Mouse (Mus musculus) intestine, postnatal 0 days (tissue): Measurements from ENCODE around the gene Gm648. TPM values are rescaled to one million over a fixed set of nuclear protein-coding genes. Genes with fewer than 3 reads are reported as not detected.
A peak's percentile ranks its signal among the peaks of the same experiment; 100 is the strongest.

Experiments used
- ATAC-seq: fragments of 200-750 bp; cut with Nextera tagmentation; 2 replicates; pipeline ENCODE4 v1.8.0; 2017; ENCODE audit warnings: mild to moderate bottlenecking, moderate TSS enrichment, moderate library complexity
- H3K27ac ChIP-seq: fragments of 300-500 bp; sonication (generic); 2 replicates; pipeline ENCODE4 v1.5.1; 2014; ENCODE audit warnings: mild to moderate bottlenecking, low read depth, low read length, moderate library complexity
- H3K27me3 ChIP-seq: fragments of 300-500 bp; sonication (generic); replicated peaks from 2 replicates; pipeline ENCODE4 v1.6.1; 2014; ENCODE audit warnings: low read length, mixed read lengths; ENCODE audit not compliant: control insufficient read depth, insufficient read depth
- H3K36me3 ChIP-seq: fragments of 300-500 bp; sonication (generic); 2 replicates; pipeline ENCODE4 v1.6.1; 2014; ENCODE audit warnings: mild to moderate bottlenecking, moderate library complexity; ENCODE audit not compliant: control insufficient read depth, insufficient read depth
- H3K4me1 ChIP-seq: fragments of 300-500 bp; sonication (generic); replicated peaks from 2 replicates; pipeline ENCODE4 v1.6.1; 2014; ENCODE audit warnings: antibody characterized with exemption, low read length, mixed read lengths; ENCODE audit not compliant: control insufficient read depth, insufficient read depth
- H3K4me2 ChIP-seq: fragments of 300-500 bp; sonication (generic); replicated peaks from 2 replicates; pipeline ENCODE4 v1.6.1; 2014; ENCODE audit warnings: low read depth, mild to moderate bottlenecking, moderate library complexity
- H3K4me3 ChIP-seq: fragments of 300-500 bp; sonication (generic); 2 replicates; pipeline ENCODE4 v1.5.1; 2014; ENCODE audit warnings: low read depth, low read length
- H3K9ac ChIP-seq: fragments of 300-500 bp; sonication (generic); 2 replicates; pipeline ENCODE4 v1.6.1; 2014; ENCODE audit warnings: mild to moderate bottlenecking, low read depth, low read length
- H3K9me3 ChIP-seq: fragments of 300-500 bp; sonication (generic); 2 replicates; pipeline ENCODE4 v1.6.1; 2016; ENCODE audit warnings: mixed run types; ENCODE audit not compliant: control insufficient read depth
- CTCF ChIP-seq: sonication (generic); IDR thresholded peaks from 2 replicates; pipeline ENCODE4 v1.5.1; 2016; ENCODE audit warnings: low read depth, mild to moderate bottlenecking, control low read depth, antibody characterized with exemption, moderate library complexity
- WGBS: fragments of 180-500 bp; shearing (Covaris S2); extraction: QIAGEN DNeasy Blood & Tissue Kit; methylation state at CpG from one replicate; pipeline ENCODE4 v1.1.7; 2014; 5-methylcytosine and 5-hydroxymethylcytosine counted together
- polyA plus RNA-seq: library from polyadenylated mRNA; unstranded; fragments of >200 nt; fragmentation: Nextera tagmentation; extraction: Ambion mirVana; gene quantifications from 2 replicates; pipeline ENCODE4 v1.2.1, GENCODE M21; 2015

The Gm648 gene
- polyA plus RNA-seq: not detected in 2 replicates

DNA sequence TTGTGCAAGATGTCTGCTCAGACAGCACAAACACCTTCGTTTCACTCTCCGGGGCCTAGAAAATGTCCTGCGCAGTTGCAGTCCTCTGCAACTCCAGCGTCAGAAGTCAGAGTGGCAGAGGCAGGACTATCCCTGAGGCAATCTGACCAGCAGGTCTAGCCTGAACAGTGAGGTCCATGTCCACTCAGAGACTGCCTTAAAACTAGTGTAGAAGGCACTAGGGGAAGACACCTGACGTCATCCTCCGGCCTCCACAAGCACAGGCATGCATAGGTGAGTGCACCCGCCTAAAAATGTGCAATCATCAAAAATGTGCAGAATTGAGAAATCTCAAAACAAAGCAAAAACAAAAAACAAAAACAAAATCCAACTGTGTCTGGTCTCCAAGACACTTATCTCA, at the start of gene Gm648:
Gm648 (minus strand) TSS at position 101 of the 400 bp plus-strand sequence.
- Histone ChIP-seq H3K27me3 (no peaks in the 10 kb centered on the region), H3K4me2 (no peak within 1 kb of the TSS), H3K9ac (no peak within 1 kb of the TSS), H3K9me3 (no peaks in the 10 kb centered on the region), H3K4me3 (no peak within 1 kb of the TSS), H3K36me3 (no peaks in the 10 kb centered on the region), H3K27ac (no peak within 1 kb of the TSS), H3K4me1 (no peaks in the 10 kb centered on the region)
- no peak for ATAC-seq
- WGBS: 82% methylated on average over 7 of the region's 7 CpGs
- no peak for TF ChIP-seq CTCF

DNA sequence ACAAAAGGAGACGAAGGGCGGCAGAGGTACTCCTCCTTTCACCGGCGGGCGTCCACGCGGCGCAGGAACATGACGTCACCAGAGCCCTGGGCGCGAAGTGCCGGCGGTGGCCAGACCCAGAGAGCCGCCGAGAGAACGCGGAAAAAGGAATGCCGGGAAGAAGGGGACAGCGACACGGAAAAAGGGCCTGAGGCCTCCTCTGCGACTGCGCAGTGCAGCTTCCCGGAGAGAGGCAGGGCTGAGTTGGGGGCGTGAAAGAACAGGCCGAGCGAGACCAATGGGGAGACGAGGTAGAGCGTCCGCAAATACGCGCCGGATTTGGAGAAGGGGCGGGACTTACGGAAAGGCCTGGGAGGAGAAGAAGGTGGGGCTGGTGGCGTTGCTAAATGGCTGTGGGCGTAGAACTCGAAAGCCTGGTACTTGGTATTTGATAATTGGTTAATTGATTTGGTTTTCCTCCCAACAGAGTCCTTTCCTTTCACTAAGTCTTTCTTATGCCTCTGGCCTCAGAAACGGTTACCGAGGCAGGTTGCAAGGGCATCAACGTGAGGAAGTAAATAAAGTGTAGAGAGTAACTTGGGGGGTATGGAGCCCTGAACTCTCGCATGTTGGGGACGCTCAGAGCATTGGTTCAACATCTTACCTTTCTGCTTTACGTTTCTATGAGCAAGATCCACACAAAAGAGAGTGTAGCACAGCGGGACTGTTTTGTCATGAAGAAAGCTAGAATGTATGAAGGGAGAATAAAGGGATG, 48.7 kb upstream of the Gm648 start, which contains the start of gene Mmgt1:
Mmgt1 (minus strand) TSS at position 183 of the 754 bp plus-strand sequence.
- Histone ChIP-seq H3K27ac (peak within 1 kb of the TSS; percentile 66; the same call in 1 of the 2 replicates), H3K36me3 (no peaks in the 10 kb centered on the region), H3K9ac (peak within 1 kb of the TSS; percentile 65), H3K4me3 (peak within 1 kb of the TSS; percentile 70), H3K27me3 (no peaks in the 10 kb centered on the region), H3K4me1 (no peaks in the 10 kb centered on the region), H3K4me2 (peak within 1 kb of the TSS; percentile 64), H3K9me3 (no peaks in the 10 kb centered on the region)
- WGBS: 13% methylated on average over 39 of the region's 44 CpGs
- peak; percentile 99 for ATAC-seq
- TF ChIP-seq CTCF: no peak

DNA sequence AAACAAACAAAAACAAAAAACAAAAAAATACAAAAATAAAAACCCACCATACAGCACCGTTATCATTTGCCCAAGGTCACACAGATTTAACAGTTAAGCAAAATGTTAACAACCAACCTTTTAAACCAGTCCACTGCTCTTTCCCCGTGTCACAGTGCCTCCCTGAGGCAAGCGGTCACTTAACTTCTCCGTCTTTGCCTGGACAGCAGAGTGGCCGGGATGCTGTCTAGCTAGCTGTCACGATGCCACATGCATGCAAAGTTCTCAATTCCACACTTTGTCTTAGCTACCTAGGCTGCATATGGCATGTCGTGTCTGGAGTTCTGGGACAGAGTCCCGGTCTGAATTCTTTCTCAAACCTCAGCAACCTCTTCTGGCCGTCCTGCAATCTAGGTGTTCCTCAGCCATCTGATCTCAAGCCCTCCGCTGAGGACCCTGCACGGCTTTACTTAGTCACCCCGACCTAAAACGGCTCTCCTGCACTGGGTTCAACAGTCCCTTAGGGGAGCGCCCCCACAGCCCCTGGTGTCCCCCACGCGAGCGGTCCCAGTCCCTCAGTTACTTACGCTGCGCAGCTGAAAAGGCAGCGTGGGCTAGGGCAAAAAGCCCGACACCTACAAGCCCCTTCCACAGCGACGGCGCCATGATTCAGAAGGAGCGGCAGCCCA, 47.9 kb upstream of the Gm648 start:
- no peaks in the 10 kb centered on the region for H3K27me3 ChIP-seq
- H3K9ac ChIP-seq: peak overlapping the region; percentile 65
- ATAC-seq: peak; percentile 43
- H3K36me3 ChIP-seq: no peaks in the 10 kb centered on the region
- WGBS: 20% methylated on average over 25 of the region's 25 CpGs
- H3K27ac ChIP-seq: peak overlapping the region; percentile 66; the same call in 1 of the 2 replicates
- peak; percentile 48 for TF ChIP-seq CTCF
- no peaks in the 10 kb centered on the region for H3K9me3 ChIP-seq
- no peaks in the 10 kb centered on the region for H3K4me1 ChIP-seq
- peak overlapping the region; percentile 64 for H3K4me2 ChIP-seq
- H3K4me3 ChIP-seq: peak overlapping the region; percentile 70

DNA sequence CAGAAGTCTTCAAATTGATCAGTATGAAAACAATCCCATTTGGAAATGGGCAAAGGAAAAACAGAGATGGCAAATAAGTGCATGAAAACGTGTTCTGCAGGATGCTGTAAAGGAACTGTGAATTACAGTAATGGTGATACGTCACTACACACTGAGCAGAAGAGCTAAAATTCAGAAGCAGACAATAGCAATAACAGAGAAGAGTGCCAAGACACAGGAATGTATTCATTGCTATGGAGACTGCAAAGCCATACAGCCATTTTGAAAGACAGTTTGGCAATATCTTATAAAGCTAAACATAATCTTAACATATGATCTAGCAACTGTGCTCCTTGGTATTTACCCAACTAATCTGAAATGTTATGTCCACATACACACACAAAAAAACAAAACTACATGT, 28.8 kb upstream of the Gm648 start:
- no peak overlapping the region for H3K4me2 ChIP-seq
- WGBS: 82% methylated on average over 2 of the region's 2 CpGs

DNA sequence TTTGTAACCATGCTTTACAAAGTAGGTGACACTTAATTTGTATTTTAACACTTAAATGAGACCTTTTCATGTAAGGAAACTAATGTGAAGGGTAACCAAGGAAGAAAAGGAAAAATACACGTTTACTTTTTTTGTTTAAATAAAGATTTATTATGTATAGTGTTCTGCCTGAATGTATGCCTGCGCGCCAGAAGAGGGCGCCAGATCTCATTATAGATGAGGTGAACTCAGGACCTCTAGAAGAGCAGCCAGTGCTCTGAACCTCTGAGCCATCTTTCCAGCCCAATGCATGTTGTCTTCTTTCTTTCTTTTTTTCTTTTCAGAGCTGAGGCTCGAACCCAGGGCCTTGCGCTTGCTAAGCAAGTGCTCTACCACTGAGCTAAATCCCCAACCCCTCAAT, 23.1 kb upstream of the Gm648 start:
- Histone ChIP-seq H3K36me3 (no peaks in the 10 kb centered on the region), H3K9ac (no peak overlapping the region), H3K27ac (no peak overlapping the region), H3K4me1 (no peaks in the 10 kb centered on the region), H3K9me3 (no peaks in the 10 kb centered on the region), H3K4me3 (no peak overlapping the region), H3K4me2 (no peak overlapping the region), H3K27me3 (no peaks in the 10 kb centered on the region)
- WGBS: 25% methylated on average over 6 of the region's 6 CpGs
- ATAC-seq: no peak
- TF ChIP-seq CTCF: peak; percentile 64

More for the DNA sequence above, 28.8 kb upstream of the Gm648 start:
- Histone ChIP-seq H3K4me1 (no peaks in the 10 kb centered on the region), H3K4me3 (no peak overlapping the region), H3K27ac (no peak overlapping the region), H3K9ac (no peak overlapping the region), H3K36me3 (no peaks in the 10 kb centered on the region), H3K9me3 (no peaks in the 10 kb centered on the region), H3K27me3 (no peaks in the 10 kb centered on the region)
- no peak for TF ChIP-seq CTCF
- ATAC-seq: no peak

DNA sequence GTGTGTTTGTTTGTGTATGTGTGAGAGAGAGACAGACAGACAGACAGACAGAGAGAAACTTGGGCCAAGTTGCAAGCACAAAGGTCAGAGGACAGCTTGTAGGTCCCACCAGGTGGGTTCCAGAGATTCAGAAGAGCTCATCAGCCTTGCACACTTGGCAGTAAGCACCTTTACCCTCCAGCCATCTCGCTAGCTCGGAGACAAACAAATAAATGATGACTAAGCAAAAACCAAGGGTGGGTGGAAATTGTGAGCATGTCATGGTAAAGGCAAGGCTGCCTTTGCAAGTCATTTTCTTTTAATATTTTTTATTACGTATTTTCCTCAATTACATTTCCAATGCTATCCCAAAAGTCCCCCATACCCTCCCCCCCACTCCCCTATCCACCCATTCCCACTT, 4.2 kb upstream of the Gm648 start:
- no peak for TF ChIP-seq CTCF
- Histone ChIP-seq H3K4me1 (no peaks in the 10 kb centered on the region), H3K4me2 (no peak overlapping the region), H3K36me3 (no peaks in the 10 kb centered on the region), H3K9me3 (no peaks in the 10 kb centered on the region), H3K27me3 (no peaks in the 10 kb centered on the region), H3K27ac (no peak overlapping the region), H3K9ac (no peak overlapping the region), H3K4me3 (no peak overlapping the region)
- no peak for ATAC-seq
- WGBS: 79% methylated on average over 3 of the region's 3 CpGs
